Mouse (Mus musculus) liver, postnatal 0 days (tissue): ENCODE results near the gene Borcs7. TPM values are rescaled to one million over a fixed set of nuclear protein-coding genes. Genes with fewer than 3 reads are reported as not detected.

Source experiments
- ATAC-seq: fragments of 200-750 bp; cut with Nextera tagmentation; 2 replicates; pipeline ENCODE4 v1.8.0; 2017; ENCODE audit warnings: mild to moderate bottlenecking, moderate library complexity
- DNase-seq: peaks from one replicate; pipeline ENCODE4 v3.0.0-alpha.2; 2016
- H3K27ac ChIP-seq: fragments of 300-500 bp; sonication (generic); 2 replicates; pipeline ENCODE4 v1.5.1; 2014; ENCODE audit warnings: antibody characterized with exemption, moderate library complexity, mild to moderate bottlenecking, low read depth
- H3K27me3 ChIP-seq: fragments of 300-500 bp; sonication (generic); 2 replicates; pipeline ENCODE4 v1.6.1; 2014; ENCODE audit warnings: low read length, control low read depth, mixed read lengths; ENCODE audit not compliant: insufficient read depth
- H3K36me3 ChIP-seq: fragments of 300-500 bp; sonication (generic); replicated peaks from 2 replicates; pipeline ENCODE4 v1.6.1; 2014; ENCODE audit warnings: mild to moderate bottlenecking, control low read depth, low read length, moderate library complexity, mixed read lengths; ENCODE audit not compliant: insufficient read depth
- H3K4me1 ChIP-seq: fragments of 300-500 bp; sonication (generic); 2 replicates; pipeline ENCODE4 v1.6.1; 2014; ENCODE audit warnings: antibody characterized with exemption, mild to moderate bottlenecking, control low read depth; ENCODE audit not compliant: insufficient read depth
- H3K4me2 ChIP-seq: fragments of 300-500 bp; sonication (generic); 2 replicates; pipeline ENCODE4 v1.6.1; 2014; ENCODE audit warnings: low read depth, mild to moderate bottlenecking, low read length, moderate library complexity, mixed read lengths
- H3K4me3 ChIP-seq: fragments of 300-500 bp; sonication (generic); 2 replicates; pipeline ENCODE4 v1.5.1; 2014; ENCODE audit warnings: low read depth, low read length
- H3K9ac ChIP-seq: fragments of 300-500 bp; sonication (generic); replicated peaks from 2 replicates; pipeline ENCODE4 v1.6.1; 2014; ENCODE audit warnings: mild to moderate bottlenecking, moderate library complexity
- H3K9me3 ChIP-seq: fragments of 300-500 bp; sonication (generic); 2 replicates; pipeline ENCODE4 v1.6.1; 2016; ENCODE audit warnings: mild to moderate bottlenecking, control low read depth, low read length, mixed read lengths
- CTCF ChIP-seq: sonication (generic); IDR thresholded peaks from 2 replicates; pipeline ENCODE4 v1.5.1; 2016; ENCODE audit warnings: antibody characterized with exemption, low read depth
- EP300 ChIP-seq: IDR thresholded peaks from 2 replicates; pipeline ENCODE4 v1.6.1; 2016; ENCODE audit warnings: antibody characterized with exemption, low read depth, mild to moderate bottlenecking
- WGBS: fragments of 180-500 bp; shearing (Covaris S2); extraction: QIAGEN DNeasy Blood & Tissue Kit; methylation state at CpG from one replicate; pipeline ENCODE4 v1.1.7; 2014; ENCODE audit not compliant: insufficient replicate concordance; 5-methylcytosine and 5-hydroxymethylcytosine counted together
- polyA plus RNA-seq: library from polyadenylated mRNA; unstranded; fragments of >200 nt; fragmentation: Nextera tagmentation; extraction: Ambion mirVana; gene quantifications from 2 replicates; pipeline ENCODE4 v1.2.1, GENCODE M21; 2015

Borcs7 gene
- polyA plus RNA-seq, 1 experiment from 2014 or later, result 7.1 TPM

- ATAC-seq (peak; percentile 50; the same call in 1 of the 2 replicates), DNase-seq (no peak)
- Histone ChIP-seq H3K27me3 (no peaks in the 10 kb centered on the region), H3K9ac (no peak overlapping the region), H3K36me3 (0 out of 2 replicates have a peak, but pooled peaks cover 12% of the 10 kb centered on the region), H3K9me3 (no peaks in the 10 kb centered on the region), H3K4me1 (no peaks in the 10 kb centered on the region), H3K4me2 (no peak overlapping the region), H3K4me3 (no peak overlapping the region), H3K27ac (peak overlapping the region; percentile 50)
- 68% methylated on average over 8 of the region's 8 CpGs for WGBS
- TF ChIP-seq EP300, result no peak
- TF ChIP-seq CTCF, result no peak
These were observed 24.5 kb downstream of the Borcs7 start for GRCm38 (mm10) chr19:46714234-46714633.

- DNase-seq, result no peak
- no peak overlapping the region for H3K4me3 ChIP-seq
These were observed 25.3 kb downstream of the Borcs7 start for GRCm38 (mm10) chr19:46715016-46715415.

GRCm38 (mm10) chr19:46718150-46718549 is 28.4 kb downstream of the Borcs7 start:
- Histone ChIP-seq H3K4me3 (no peak overlapping the region), H3K27me3 (no peaks in the 10 kb centered on the region), H3K9ac (no peak overlapping the region), H3K4me2 (no peak overlapping the region), H3K9me3 (no peaks in the 10 kb centered on the region), H3K27ac (no peak overlapping the region), H3K36me3 (peaks cover 26% of the 10 kb centered on the region; the same call in 1 of the 2 replicates), H3K4me1 (no peaks in the 10 kb centered on the region)
- DNase-seq, result no peak
- no peak for ATAC-seq
- TF ChIP-seq CTCF (no peak), EP300 (no peak)
- 62% methylated on average over 4 of the region's 4 CpGs for WGBS

More at GRCm38 (mm10) chr19:46715016-46715415, 25.3 kb downstream of the Borcs7 start:
- TF ChIP-seq CTCF (no peak), EP300 (no peak)
- Histone ChIP-seq H3K27ac (peak overlapping the region; percentile 50; the same call in 1 of the 2 replicates), H3K4me2 (no peak overlapping the region), H3K27me3 (no peaks in the 10 kb centered on the region), H3K9ac (no peak overlapping the region), H3K9me3 (no peaks in the 10 kb centered on the region), H3K4me1 (no peaks in the 10 kb centered on the region), H3K36me3 (peaks cover 17% of the 10 kb centered on the region; the same call in 1 of the 2 replicates)
- ATAC-seq, result no peak
- 68% methylated on average over 8 of the region's 8 CpGs for WGBS

GRCm38 (mm10) chr19:46724411-46724810 is 34.7 kb downstream of the Borcs7 start:
- Histone ChIP-seq H3K4me2 (no peak overlapping the region), H3K9me3 (no peaks in the 10 kb centered on the region), H3K4me3 (no peak overlapping the region), H3K27ac (no peak overlapping the region), H3K9ac (no peak overlapping the region), H3K4me1 (peaks cover 16% of the 10 kb centered on the region), H3K27me3 (no peaks in the 10 kb centered on the region), H3K36me3 (peaks cover 32% of the 10 kb centered on the region)
- TF ChIP-seq EP300, result no peak
- ATAC-seq (no peak), DNase-seq (no peak)
- 77% methylated on average over 11 of the region's 11 CpGs for whole genome bisulfite sequencing

GRCm38 (mm10) chr19:46726142-46726541 is 36.4 kb downstream of the Borcs7 start:
- no peak overlapping the region for H3K9ac ChIP-seq
- peaks cover 16% of the 10 kb centered on the region for H3K4me1 ChIP-seq
- no peak overlapping the region for H3K27ac ChIP-seq
- H3K9me3 ChIP-seq, result no peaks in the 10 kb centered on the region
- no peak overlapping the region for H3K4me2 ChIP-seq
- 87% methylated on average over 8 of the region's 8 CpGs for WGBS
- DNase-seq (no peak), ATAC-seq (no peak)
- H3K27me3 ChIP-seq, result no peaks in the 10 kb centered on the region
- TF ChIP-seq EP300 (no peak), CTCF (no peak)
- H3K36me3 ChIP-seq, result peaks cover 28% of the 10 kb centered on the region
- H3K4me3 ChIP-seq, result no peak overlapping the region

GRCm38 (mm10) chr19:46727140-46727736 is 37.5 kb downstream of the Borcs7 start:
- H3K9me3 ChIP-seq, result no peaks in the 10 kb centered on the region
- ATAC-seq (peak; percentile 71), DNase-seq (peak; percentile 41)
- no peak overlapping the region for H3K4me3 ChIP-seq
- H3K4me1 ChIP-seq, result peaks cover 16% of the 10 kb centered on the region
- 53% methylated on average over 8 of the region's 8 CpGs for WGBS
- no peaks in the 10 kb centered on the region for H3K27me3 ChIP-seq
- no peak for TF ChIP-seq CTCF
- no peak for TF ChIP-seq EP300
- H3K4me2 ChIP-seq, result peak overlapping the region; percentile 42; the same call in 1 of the 2 replicates
- H3K36me3 ChIP-seq, result peaks cover 23% of the 10 kb centered on the region
- H3K27ac ChIP-seq, result peak overlapping the region; percentile 39; the same call in 1 of the 2 replicates
- no peak overlapping the region; the same call in 1 of the 2 replicates for H3K9ac ChIP-seq
